Mouse (Mus musculus): ENCODE data around the gene Angptl2.
"Not testable (repeated sequence)": the region's sequence is repeated elsewhere in the genome, so short reads cannot be mapped to it uniquely, and the experiment has no call there.

Angptl2 gene

GRCm38 (mm10) chr2:33200368-33201068 lies 15.4 kb upstream of the Angptl2 start:
- DNase-seq (ENCODE audit: low spot score in 2 of 2), result no peak

DNA sequence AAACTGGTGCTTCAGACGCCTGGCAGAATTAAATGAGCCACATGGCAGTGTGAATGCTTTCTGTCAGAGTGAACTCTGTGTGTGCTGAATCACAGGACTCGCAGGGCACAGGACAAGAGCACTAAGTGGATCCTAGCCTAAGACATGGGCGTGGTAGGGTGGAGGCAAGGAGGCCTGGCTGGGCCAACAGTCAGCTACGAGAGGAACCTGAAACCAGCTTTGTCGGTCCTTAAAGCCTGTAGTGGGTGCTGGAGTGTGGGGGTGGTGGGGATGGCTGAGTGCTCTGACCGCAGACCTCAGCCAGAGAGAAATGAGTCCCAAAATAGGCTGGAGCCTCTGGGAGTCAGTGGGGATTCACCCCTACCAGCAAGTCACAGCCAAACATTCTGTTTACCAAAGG lies 12.6 kb upstream of the Angptl2 start:
- no peak for DNase-seq (ENCODE audit: low spot score in 2 of 2)

GRCm38 (mm10) chr2:33204980-33205379 lies 10.9 kb upstream of the Angptl2 start:
- no peak for DNase-seq (ENCODE audit: low spot score in 2 of 2)

DNA sequence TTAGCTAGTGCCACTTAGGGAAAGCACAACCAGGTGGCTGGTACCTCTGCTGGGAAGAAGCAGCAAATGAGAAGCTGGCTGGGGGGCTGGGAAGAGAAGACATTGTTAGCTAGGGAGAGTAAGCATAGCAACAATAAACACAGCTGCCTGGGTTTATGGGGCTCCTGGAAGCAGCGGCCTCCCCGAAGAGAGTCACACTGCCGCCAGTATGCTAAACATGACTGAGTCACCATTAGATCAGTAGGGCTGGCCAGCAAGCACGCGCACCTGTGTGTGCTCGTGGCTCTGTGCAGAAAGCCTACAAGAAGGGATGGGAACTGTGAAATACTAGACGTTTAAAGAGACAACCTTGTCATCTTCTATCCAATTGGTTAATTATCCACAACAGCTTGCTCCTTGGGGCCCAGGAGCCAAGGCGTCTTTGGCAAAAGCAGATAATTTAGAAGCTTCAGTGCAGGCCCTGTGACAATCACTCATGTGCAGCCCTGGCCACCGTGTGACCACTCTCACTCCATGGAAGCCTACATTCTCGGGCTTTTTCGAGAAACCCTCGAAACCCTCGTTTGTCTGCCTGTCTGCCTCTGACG lies 9.8 kb upstream of the Angptl2 start:
- peak in 1 of 2 experiments; percentile 23 for DNase-seq (ENCODE audit: low spot score in 2 of 2)

DNA sequence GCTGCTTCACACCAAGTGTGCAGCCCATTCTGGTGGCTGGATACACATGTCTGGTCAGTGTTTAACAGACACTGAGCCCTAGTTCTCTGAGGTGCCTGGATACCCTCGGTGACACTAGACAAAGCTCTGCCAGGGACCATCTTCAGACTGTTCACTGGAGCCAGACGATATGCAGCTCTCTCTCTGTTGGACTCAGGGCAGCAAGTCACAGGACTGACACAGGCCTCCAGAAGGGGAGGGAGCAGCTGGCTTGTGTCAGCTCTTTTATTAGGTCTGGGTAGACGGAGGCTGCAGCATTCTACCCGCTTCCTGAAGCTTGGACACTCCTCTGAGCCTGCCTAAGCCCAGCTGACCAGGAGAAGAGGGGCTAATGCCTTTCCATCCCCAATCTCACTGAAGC lies 8.8 kb upstream of the Angptl2 start:
- no peak for DNase-seq (ENCODE audit: low spot score in 2 of 2)

DNA sequence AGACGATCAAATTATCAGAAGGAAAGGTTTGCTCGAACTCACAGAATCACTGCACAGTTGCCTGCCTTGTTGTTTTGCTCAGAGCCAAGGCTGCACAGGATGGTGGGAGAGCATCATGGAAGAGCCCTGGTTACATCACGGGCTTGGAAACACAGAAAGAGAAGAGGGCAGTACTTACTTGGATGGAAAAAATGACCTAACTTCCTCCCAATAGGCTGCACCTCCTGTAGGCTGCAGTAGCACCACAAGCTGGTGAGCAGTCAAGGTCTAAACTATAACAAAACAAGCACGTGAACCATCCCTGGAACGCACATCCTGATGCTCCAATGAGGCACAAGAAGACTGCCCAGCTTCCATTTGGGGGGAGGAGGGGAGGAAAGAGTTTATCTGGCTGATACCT lies 7.7 kb upstream of the Angptl2 start:
- no peak for DNase-seq (ENCODE audit: low spot score in 2 of 2)

DNA sequence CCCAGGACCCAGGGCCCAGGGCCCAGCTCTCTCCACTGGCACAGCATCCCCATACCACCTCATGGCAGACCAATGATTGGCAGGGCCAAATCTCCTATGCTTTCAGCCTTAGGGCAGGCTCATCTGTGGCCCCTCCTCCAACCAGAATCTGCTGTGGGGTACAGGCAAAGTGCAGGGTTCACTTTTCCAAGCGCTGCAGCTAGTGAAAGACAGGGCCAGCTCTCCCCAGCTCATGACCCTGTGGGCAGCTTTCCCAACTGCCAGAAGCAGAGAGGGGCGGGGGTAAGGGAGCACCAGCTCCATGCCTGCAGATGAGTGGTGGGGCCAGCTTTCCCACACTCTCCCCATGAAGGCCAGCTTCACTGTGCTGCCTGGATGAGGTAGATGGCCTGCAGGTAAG lies 5.0 kb upstream of the Angptl2 start:
- no peak for DNase-seq (ENCODE audit: low spot score in 2 of 2)

DNA sequence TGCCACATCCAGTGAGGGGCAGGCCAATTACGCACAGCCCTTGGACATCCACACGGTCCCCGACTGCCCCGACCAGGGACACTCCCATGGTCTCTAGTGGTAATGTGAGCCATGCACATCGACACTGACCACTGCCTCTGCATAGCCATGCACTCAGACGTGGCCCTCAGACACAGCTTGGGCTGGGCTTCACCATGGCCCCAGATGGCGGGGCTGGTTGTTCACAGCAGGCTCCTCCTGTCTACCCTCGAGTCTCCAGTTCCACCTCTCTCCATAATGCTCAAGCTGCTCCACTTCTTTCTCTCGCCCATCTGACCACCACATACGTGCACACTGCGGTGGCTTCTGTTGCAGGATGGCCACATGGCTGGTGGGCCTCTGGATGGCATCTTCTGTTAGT lies 4.6 kb upstream of the Angptl2 start:
- not testable (repeated sequence) for DNase-seq (ENCODE audit: low spot score in 2 of 2)

DNA sequence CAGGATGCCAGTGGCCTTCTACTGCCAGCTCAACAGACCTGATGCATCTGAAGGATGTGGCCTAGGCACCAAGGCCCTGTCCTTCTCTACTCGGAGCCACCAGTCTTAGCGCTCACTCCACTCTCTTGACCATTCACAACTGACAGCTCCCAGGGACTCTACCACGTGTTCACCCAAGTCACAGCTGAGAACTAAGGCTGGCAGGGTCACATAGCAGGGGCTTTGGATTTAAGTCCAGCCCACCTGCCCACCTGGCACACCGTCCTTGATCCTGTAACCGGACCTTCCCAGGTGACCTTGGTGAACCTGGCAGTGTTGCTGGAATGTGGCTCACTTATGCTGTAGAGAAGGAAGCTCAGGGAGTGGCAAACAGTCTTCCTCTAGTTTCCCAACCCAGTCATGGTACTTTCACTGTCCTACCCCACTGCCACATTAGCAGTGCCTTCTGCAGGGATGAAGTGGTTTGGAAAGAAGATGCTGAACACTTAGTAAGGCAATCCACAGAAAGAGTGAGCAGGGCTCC lies 631 bp upstream of the Angptl2 start:
- DNase-seq (ENCODE audit: low spot score in 2 of 2), result no peak

DNA sequence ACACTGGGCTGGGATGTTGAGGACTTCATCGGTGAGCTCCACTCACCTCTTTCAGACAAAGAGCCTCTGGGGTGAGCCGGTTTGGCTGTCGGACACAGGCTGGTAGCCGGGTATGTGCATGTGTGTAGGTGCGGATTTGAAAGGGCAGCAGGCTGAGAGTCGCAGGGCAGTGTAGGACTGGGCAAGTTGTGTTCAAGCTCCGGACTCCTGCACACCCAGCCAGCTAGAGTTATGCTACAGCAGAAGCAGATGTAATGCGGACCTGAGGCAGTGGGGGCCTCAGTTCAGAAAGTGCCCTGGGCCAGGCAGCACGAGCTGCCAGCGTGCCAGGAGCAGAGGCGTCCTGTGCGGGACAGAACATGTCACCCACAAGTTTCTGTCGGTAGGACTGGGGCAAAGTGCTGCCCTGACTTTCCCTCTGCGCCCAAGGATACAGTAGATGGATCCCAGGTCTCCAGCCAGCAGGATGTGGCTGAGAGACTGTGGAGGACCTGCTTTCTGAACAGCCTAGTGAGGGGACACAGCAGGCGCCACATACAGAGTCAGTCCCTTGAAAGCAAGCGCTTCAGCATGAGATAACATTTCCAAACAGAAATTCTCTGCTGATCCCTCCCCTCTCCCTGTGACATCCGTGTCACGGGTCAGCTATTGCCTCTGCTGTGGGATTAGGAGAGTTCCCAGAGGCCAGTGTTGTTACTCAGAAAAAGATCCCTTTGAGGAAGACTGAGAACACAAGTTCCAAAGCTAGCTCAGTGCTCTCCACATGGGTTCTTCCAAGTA lies 966 bp downstream of the Angptl2 start:
- no peak for DNase-seq (ENCODE audit: low spot score in 2 of 2)

DNA sequence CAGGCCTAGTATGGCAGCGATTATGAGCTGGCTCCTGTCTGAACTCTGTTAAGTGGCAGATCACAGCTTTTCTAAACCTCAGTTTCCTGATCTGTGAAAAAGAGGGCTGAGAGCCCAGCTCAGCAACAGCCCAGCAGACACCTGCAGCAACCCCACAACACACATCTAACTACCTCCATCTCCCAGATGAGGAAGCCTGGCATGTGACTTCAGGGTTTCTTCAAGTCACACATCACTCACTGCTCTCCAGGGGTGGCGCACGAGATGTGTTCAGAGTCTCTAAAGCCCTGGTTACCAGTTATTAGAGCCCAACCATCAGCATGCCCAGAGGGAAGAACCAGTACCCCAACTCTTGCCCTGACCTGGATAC lies 1.5 kb downstream of the Angptl2 start:
- DNase-seq (ENCODE audit: low spot score in 2 of 2), result no peak

- DNase-seq (ENCODE audit: low spot score in 2 of 2), result no peak
These were observed 3.2 kb downstream of the Angptl2 start for GRCm38 (mm10) chr2:33218903-33219625.

DNA sequence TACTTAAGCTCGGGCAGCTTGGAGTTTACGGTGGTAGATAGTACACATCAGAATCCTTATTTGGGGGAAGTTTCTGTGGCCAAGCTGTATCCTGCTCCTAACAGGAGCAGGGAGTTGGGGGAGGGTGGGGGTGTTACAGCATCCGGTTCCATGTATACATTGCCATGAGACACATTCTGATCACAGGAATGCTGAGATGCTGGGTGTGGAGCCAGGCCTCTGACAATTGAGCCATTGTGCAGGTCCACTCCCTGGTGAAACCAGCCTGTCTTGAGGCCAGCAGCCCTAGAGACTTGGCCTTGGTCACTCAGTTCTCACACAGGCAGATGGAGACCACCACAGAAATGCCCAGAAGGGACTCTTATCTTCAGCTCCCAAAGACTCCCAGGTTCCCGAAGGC lies 3.8 kb downstream of the Angptl2 start:
- no peak for DNase-seq (ENCODE audit: low spot score in 2 of 2)

DNA sequence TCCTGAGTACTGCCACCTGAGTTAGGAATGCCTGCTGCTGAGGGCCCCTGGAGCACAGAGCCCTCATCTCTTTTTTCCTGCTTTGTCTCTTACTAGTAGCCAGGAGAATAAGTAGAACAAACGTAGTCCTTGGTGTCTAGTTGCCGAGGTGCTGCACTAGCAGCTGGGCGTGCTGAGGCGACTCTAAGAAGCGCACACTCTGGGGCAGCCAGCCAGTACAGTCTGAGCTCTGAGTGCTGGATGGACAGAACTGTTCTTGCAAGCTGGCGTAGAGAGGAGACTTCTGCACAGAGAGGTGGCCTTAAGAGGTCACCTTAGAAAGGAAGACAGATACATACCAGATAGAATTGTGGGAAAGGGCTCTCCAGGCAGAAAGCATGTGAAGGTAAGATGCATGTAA lies 4.4 kb downstream of the Angptl2 start:
- no peak for DNase-seq (ENCODE audit: low spot score in 2 of 2)

- no peak for DNase-seq (ENCODE audit: low spot score in 2 of 2)
These were observed 4.9 kb downstream of the Angptl2 start for GRCm38 (mm10) chr2:33220674-33221338.

DNA sequence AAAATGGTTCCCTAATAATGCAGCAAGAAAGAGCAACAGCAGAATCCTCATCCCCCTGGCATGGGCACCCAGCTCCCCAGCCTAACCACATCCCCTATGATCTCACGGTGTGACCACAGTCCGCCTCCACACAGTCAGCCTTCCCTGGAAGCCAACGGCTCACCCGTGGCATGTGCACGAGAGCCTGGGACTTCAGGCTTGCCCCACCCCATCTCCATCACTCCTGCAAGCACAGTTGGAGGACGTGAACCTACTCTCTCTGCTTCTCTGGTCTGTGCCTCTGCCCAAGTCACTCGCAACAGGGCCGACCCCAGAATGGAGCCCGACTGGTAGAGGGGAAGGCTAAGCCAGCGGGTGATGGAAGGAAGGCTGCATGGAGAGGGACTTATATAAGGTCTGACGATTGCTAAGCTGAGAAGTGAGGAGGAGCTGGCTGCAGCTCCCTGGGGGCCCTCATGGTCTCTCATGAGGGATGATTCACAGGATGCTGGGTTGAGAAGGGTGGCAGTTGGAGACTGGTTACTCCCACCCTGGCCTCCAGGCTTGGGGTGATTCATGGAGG lies 5.6 kb downstream of the Angptl2 start:
- peak in 1 of 2 experiments; percentile 41 for DNase-seq (ENCODE audit: low spot score in 2 of 2)

GRCm38 (mm10) chr2:33222480-33222879 lies 6.6 kb downstream of the Angptl2 start:
- DNase-seq (ENCODE audit: low spot score in 2 of 2), result no peak

GRCm38 (mm10) chr2:33223656-33224358 lies 7.9 kb downstream of the Angptl2 start:
- no peak for DNase-seq (ENCODE audit: low spot score in 2 of 2)

DNA sequence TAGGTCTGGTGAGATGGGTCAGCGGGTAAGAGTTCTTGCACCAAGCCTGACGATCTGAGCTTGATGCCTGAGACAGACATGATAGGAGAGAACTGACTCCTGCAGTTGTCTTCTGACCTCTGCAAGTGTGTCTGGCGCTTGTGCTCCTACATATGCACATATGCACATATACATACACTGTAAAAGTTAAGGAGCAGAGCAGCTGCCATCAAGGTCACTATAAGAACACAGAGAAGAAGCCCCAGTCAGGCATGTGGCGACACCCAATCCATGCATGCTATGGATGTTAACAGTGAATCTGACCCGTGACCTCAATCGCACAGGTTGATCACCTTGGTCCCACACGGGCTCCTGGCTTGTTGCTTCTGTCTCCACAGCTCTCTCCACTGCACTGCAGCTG lies 10.1 kb downstream of the Angptl2 start:
- no peak for DNase-seq (ENCODE audit: low spot score in 2 of 2)

GRCm38 (mm10) chr2:33228077-33228476 lies 12.2 kb downstream of the Angptl2 start:
- no peak for DNase-seq (ENCODE audit: low spot score in 2 of 2)

GRCm38 (mm10) chr2:33228551-33228950 lies 12.7 kb downstream of the Angptl2 start:
- DNase-seq (ENCODE audit: low spot score in 2 of 2), result no peak

Data from right cerebral cortex, postnatal 36 days (tissue).